Mouse (Mus musculus): ENCODE results near the gene Srsf2. TPM values are rescaled to one million over a fixed set of nuclear protein-coding genes. Genes with fewer than 3 reads are reported as not detected.

The Srsf2 gene
- total and polyA plus RNA-seq, 3 experiments, result 786 to 1,600 (median 801) TPM

DNA sequence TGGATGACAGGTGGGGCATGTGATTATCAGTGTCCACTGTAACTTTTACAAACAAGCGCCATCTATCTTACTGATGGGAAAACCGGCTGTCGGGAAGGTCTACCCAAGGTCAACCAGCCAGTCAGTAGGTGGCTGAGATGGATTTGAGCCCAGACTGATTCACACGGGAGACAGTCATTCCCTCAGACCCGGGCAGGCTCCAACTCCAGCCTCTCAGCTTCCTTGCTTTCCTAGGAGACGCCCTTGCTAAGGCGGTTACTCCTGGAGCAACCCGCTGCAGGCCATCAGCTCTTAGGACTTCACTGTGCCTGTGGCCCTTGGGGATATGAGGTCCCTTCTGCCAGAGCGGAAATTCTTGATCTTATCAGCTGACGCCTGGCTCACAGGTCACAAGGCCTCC, 11.6 kb upstream of the Srsf2 start:
- TF ChIP-seq POLR2AphosphoS5 (IDR thresholded peaks at IDR 0.05; ENCODE audit: insufficient replicate concordance, low read depth, low read length), result no peak
- ATAC-seq (ENCODE audit: extremely low read depth, insufficient number of reproducible peaks, low FRiP score, poor library complexity, severe bottlenecking) (peak; percentile 45; the same call in 1 of the 2 replicates), DNase-seq (ENCODE audit: low spot score) (no peak)
- Histone ChIP-seq H3K27me3 (ENCODE audit: insufficient read depth, low read length) (no peaks in the 10 kb centered on the region), H3K4me1 (ENCODE audit: insufficient read depth, low read depth, low read length) (peaks cover 15% of the 10 kb centered on the region), H3K4me3 (ENCODE audit: low read depth, low read length) (no peak overlapping the region), H3K36me3 (replicated peaks) (peaks cover 72% of the 10 kb centered on the region), H3K9me3 (replicated peaks) (no peaks in the 10 kb centered on the region)

- ATAC-seq (ENCODE audit: extremely low read depth, insufficient number of reproducible peaks, low FRiP score, poor library complexity, severe bottlenecking) (no peak), DNase-seq (ENCODE audit: low spot score) (no peak)
- no peaks in the 10 kb centered on the region for H3K9me3 ChIP-seq (replicated peaks)
- H3K36me3 ChIP-seq (replicated peaks), result peaks cover 63% of the 10 kb centered on the region
- H3K4me1 ChIP-seq (ENCODE audit: insufficient read depth, low read depth, low read length), result peaks cover 22% of the 10 kb centered on the region
- TF ChIP-seq CTCF (IDR thresholded peaks at IDR 0.05; ENCODE audit: low read depth, low read length) (no peak), TAL1 (conservative IDR thresholded peaks at IDR 0.05; ENCODE audit: low read depth, low read length) (no peak), GATA1 (IDR thresholded peaks at IDR 0.05; ENCODE audit: borderline replicate concordance, low read length) (no peak), POLR2AphosphoS5 (IDR thresholded peaks at IDR 0.05; ENCODE audit: insufficient replicate concordance, low read depth, low read length) (no peak), GATA2 (IDR thresholded peaks at IDR 0.05; ENCODE audit: borderline replicate concordance, low read depth, low read length) (no peak)
- H3K4me3 ChIP-seq (ENCODE audit: low read depth, low read length), result no peak overlapping the region
- no peaks in the 10 kb centered on the region for H3K27me3 ChIP-seq (ENCODE audit: insufficient read depth, low read length)
Observed at GRCm38 (mm10) chr11:116857183-116857850, 4.4 kb upstream of the Srsf2 start.

DNA sequence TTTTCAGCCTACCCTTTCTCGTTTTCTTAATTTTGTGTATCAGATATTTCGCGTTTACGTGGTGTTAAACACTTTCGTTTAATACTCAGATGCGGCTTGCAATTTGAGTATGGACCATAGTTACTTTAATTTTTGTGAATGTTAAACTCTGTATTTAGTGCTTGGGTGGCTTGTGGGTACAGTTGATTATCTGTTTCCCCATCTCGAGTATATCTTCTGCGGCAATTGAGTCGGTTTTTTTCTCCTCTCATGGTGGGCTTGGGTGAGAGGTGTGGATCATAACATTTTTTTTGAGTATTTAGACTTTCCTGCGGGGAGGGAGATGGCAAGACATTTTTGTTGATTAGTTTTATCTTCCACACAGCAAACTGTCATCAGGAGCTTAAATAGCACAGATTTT, 1.4 kb upstream of the Srsf2 start:
- TF ChIP-seq GATA2 (IDR thresholded peaks at IDR 0.05; ENCODE audit: borderline replicate concordance, low read depth, low read length), result no peak
- no peak for TF ChIP-seq POLR2AphosphoS5 (IDR thresholded peaks at IDR 0.05; ENCODE audit: insufficient replicate concordance, low read depth, low read length)
- no peak for TF ChIP-seq CTCF (IDR thresholded peaks at IDR 0.05; ENCODE audit: low read depth, low read length)
- no peak for TF ChIP-seq TAL1 (conservative IDR thresholded peaks at IDR 0.05; ENCODE audit: low read depth, low read length)
- TF ChIP-seq GATA1 (IDR thresholded peaks at IDR 0.05; ENCODE audit: borderline replicate concordance, low read length), result no peak
- Histone ChIP-seq H3K27me3 (ENCODE audit: insufficient read depth, low read length) (no peaks in the 10 kb centered on the region), H3K4me3 (ENCODE audit: low read depth, low read length) (peak overlapping the region; percentile 99), H3K36me3 (replicated peaks) (peaks cover 54% of the 10 kb centered on the region), H3K4me1 (ENCODE audit: insufficient read depth, low read depth, low read length) (peaks cover 22% of the 10 kb centered on the region), H3K9me3 (replicated peaks) (no peaks in the 10 kb centered on the region)
- no peak for DNase-seq (ENCODE audit: low spot score)
- no peak for ATAC-seq (ENCODE audit: extremely low read depth, insufficient number of reproducible peaks, low FRiP score, poor library complexity, severe bottlenecking)

GRCm38 (mm10) chr11:116853512-116853928, 626 bp upstream of the Srsf2 start:
- ATAC-seq (ENCODE audit: extremely low read depth, insufficient number of reproducible peaks, low FRiP score, poor library complexity, severe bottlenecking) (peak; percentile 77), DNase-seq (ENCODE audit: low spot score) (peak; percentile 80)
- TF ChIP-seq CTCF (IDR thresholded peaks at IDR 0.05; ENCODE audit: low read depth, low read length) (no peak), POLR2AphosphoS5 (IDR thresholded peaks at IDR 0.05; ENCODE audit: insufficient replicate concordance, low read depth, low read length) (no peak), GATA2 (IDR thresholded peaks at IDR 0.05; ENCODE audit: borderline replicate concordance, low read depth, low read length) (no peak), GATA1 (IDR thresholded peaks at IDR 0.05; ENCODE audit: borderline replicate concordance, low read length) (no peak), TAL1 (conservative IDR thresholded peaks at IDR 0.05; ENCODE audit: low read depth, low read length) (no peak)
- Histone ChIP-seq H3K36me3 (replicated peaks) (peaks cover 51% of the 10 kb centered on the region), H3K9me3 (replicated peaks) (no peaks in the 10 kb centered on the region), H3K27me3 (ENCODE audit: insufficient read depth, low read length) (no peaks in the 10 kb centered on the region), H3K4me1 (ENCODE audit: insufficient read depth, low read depth, low read length) (peaks cover 26% of the 10 kb centered on the region), H3K4me3 (ENCODE audit: low read depth, low read length) (peak overlapping the region; percentile 99)

GRCm38 (mm10) chr11:116852291-116852890, 503 bp downstream of the Srsf2 start, which contains the start of gene Mfsd11:
Gene Mfsd11, plus strand, starts transcription at chr11:116852440.
- TF ChIP-seq POLR2AphosphoS5 (IDR thresholded peaks at IDR 0.05; ENCODE audit: insufficient replicate concordance, low read depth, low read length) (no peak; the same call in 1 of the 2 replicates), CTCF (IDR thresholded peaks at IDR 0.05; ENCODE audit: low read depth, low read length) (no peak), GATA2 (IDR thresholded peaks at IDR 0.05; ENCODE audit: borderline replicate concordance, low read depth, low read length) (no peak), TAL1 (conservative IDR thresholded peaks at IDR 0.05; ENCODE audit: low read depth, low read length) (no peak), GATA1 (IDR thresholded peaks at IDR 0.05; ENCODE audit: borderline replicate concordance, low read length) (no peak)
- DNase-seq (ENCODE audit: low spot score), result peak; percentile 72
- Histone ChIP-seq H3K4me1 (ENCODE audit: insufficient read depth, low read depth, low read length) (peaks cover 32% of the 10 kb centered on the region), H3K4me3 (ENCODE audit: low read depth, low read length) (peak within 1 kb of the TSS; percentile 99), H3K27me3 (ENCODE audit: insufficient read depth, low read length) (no peaks in the 10 kb centered on the region), H3K9me3 (replicated peaks) (no peaks in the 10 kb centered on the region), H3K36me3 (replicated peaks) (peaks cover 54% of the 10 kb centered on the region)
- ATAC-seq (ENCODE audit: extremely low read depth, insufficient number of reproducible peaks, low FRiP score, poor library complexity, severe bottlenecking), result no peak

DNA sequence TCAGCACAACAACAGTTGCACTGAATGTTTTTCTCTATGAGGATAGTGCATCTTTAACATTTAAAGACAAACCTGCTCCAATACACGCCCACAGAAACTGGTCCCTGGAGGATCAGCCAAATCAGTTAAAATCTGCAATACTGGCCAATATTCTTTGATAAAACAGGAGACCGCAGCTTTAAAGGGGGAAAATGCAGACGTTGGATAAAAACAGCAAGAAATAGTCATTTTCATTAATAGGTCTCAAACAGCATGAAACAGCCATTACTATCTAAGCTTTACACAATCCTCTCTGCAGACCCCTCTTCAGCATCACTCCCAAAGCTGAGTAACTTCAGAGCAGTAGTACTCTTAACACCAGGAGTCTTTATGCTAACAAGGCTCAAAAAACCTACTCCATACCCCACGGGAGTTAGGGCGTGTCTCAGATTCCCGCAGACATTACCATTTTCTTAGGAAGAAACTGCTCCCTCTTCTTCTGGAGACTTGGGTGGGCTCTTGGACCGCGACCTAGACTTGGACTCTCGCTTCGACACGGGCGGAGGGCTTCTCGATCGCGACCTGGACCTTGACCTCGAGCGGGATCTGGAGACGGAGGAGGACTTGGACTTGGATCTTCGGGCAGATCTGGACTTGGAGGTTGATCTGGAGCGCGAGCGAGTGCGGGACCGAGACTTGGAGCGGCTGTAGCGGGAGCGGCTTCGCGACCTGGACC, 1.2 kb downstream of the Srsf2 start:
- H3K4me1 ChIP-seq (ENCODE audit: insufficient read depth, low read depth, low read length), result peaks cover 29% of the 10 kb centered on the region
- H3K27me3 ChIP-seq (ENCODE audit: insufficient read depth, low read length), result no peaks in the 10 kb centered on the region
- ATAC-seq (ENCODE audit: extremely low read depth, insufficient number of reproducible peaks, low FRiP score, poor library complexity, severe bottlenecking), result no peak
- TF ChIP-seq POLR2AphosphoS5 (IDR thresholded peaks at IDR 0.05; ENCODE audit: insufficient replicate concordance, low read depth, low read length) (peak; percentile 92; the same call in 1 of the 2 replicates), CTCF (IDR thresholded peaks at IDR 0.05; ENCODE audit: low read depth, low read length) (no peak), TAL1 (conservative IDR thresholded peaks at IDR 0.05; ENCODE audit: low read depth, low read length) (no peak)
- no peaks in the 10 kb centered on the region for H3K9me3 ChIP-seq (replicated peaks)
- peak overlapping the region; percentile 99 for H3K4me3 ChIP-seq (ENCODE audit: low read depth, low read length)
- peaks cover 53% of the 10 kb centered on the region for H3K36me3 ChIP-seq (replicated peaks)
- no peak for DNase-seq (ENCODE audit: low spot score)

All from G1E (cell line).